Mouse (Mus musculus): ENCODE data around the gene Cela1. TPM values are rescaled to one million over a fixed set of nuclear protein-coding genes. Genes with fewer than 3 reads are reported as not detected.

Gene Cela1
- polyA plus RNA-seq, 1 experiment, result 8.3 TPM

GRCm38 (mm10) chr15:100727834-100728233 lies 40.1 kb upstream of the Cela1 start:
- 89% methylated on average over 11 of the region's 11 CpGs for WGBS
- Histone ChIP-seq H3K4me3 (replicated peaks; ENCODE audit: insufficient read depth, low read depth, low read length) (no peak overlapping the region), H3K4me1 (ENCODE audit: control insufficient read depth, insufficient read depth, low read length) (no peaks in the 10 kb centered on the region; the same call in 1 of the 2 replicates), H3K27me3 (ENCODE audit: control insufficient read depth, insufficient read depth, low read length) (peaks cover 4% of the 10 kb centered on the region; the same call in 1 of the 2 replicates), H3K27ac (ENCODE audit: insufficient read depth, low read length) (no peak overlapping the region)
- no peak for DNase-seq
- TF ChIP-seq CTCF (IDR thresholded peaks at IDR 0.05; ENCODE audit: borderline replicate concordance, insufficient read depth, low read depth, low read length), result no peak
- TF ChIP-seq POLR2A (IDR thresholded peaks at IDR 0.05; ENCODE audit: borderline replicate concordance, insufficient read depth, low read length), result no peak

- 83% methylated on average over 11 of the region's 11 CpGs for WGBS
Measured at GRCm38 (mm10) chr15:100726721-100727120, 39.0 kb upstream of the Cela1 start.

GRCm38 (mm10) chr15:100723505-100723904 lies 35.8 kb upstream of the Cela1 start:
- WGBS, result 78% methylated on average over 14 of the region's 14 CpGs
- DNase-seq, result no peak
- Histone ChIP-seq H3K27ac (ENCODE audit: insufficient read depth, low read length) (no peak overlapping the region), H3K4me1 (ENCODE audit: control insufficient read depth, insufficient read depth, low read length) (no peaks in the 10 kb centered on the region), H3K27me3 (ENCODE audit: control insufficient read depth, insufficient read depth, low read length) (no peaks in the 10 kb centered on the region), H3K4me3 (replicated peaks; ENCODE audit: insufficient read depth, low read depth, low read length) (no peak overlapping the region)
- TF ChIP-seq POLR2A (IDR thresholded peaks at IDR 0.05; ENCODE audit: borderline replicate concordance, insufficient read depth, low read length), result no peak
- TF ChIP-seq CTCF (IDR thresholded peaks at IDR 0.05; ENCODE audit: borderline replicate concordance, insufficient read depth, low read depth, low read length), result no peak

More at GRCm38 (mm10) chr15:100726721-100727120, 39.0 kb upstream of the Cela1 start:
- DNase-seq, result no peak
- TF ChIP-seq CTCF (IDR thresholded peaks at IDR 0.05; ENCODE audit: borderline replicate concordance, insufficient read depth, low read depth, low read length) (no peak), POLR2A (IDR thresholded peaks at IDR 0.05; ENCODE audit: borderline replicate concordance, insufficient read depth, low read length) (no peak)
- Histone ChIP-seq H3K4me1 (ENCODE audit: control insufficient read depth, insufficient read depth, low read length) (no peaks in the 10 kb centered on the region; the same call in 1 of the 2 replicates), H3K4me3 (replicated peaks; ENCODE audit: insufficient read depth, low read depth, low read length) (no peak overlapping the region), H3K27ac (ENCODE audit: insufficient read depth, low read length) (no peak overlapping the region), H3K27me3 (ENCODE audit: control insufficient read depth, insufficient read depth, low read length) (peaks cover 4% of the 10 kb centered on the region; the same call in 1 of the 2 replicates)

GRCm38 (mm10) chr15:100722564-100722963 lies 34.8 kb upstream of the Cela1 start:
- Histone ChIP-seq H3K4me3 (replicated peaks; ENCODE audit: insufficient read depth, low read depth, low read length) (no peak overlapping the region), H3K27ac (ENCODE audit: insufficient read depth, low read length) (no peak overlapping the region), H3K27me3 (ENCODE audit: control insufficient read depth, insufficient read depth, low read length) (no peaks in the 10 kb centered on the region), H3K4me1 (ENCODE audit: control insufficient read depth, insufficient read depth, low read length) (no peaks in the 10 kb centered on the region)
- 79% methylated on average over 6 of the region's 6 CpGs for WGBS
- no peak for TF ChIP-seq POLR2A (IDR thresholded peaks at IDR 0.05; ENCODE audit: borderline replicate concordance, insufficient read depth, low read length)
- TF ChIP-seq CTCF (IDR thresholded peaks at IDR 0.05; ENCODE audit: borderline replicate concordance, insufficient read depth, low read depth, low read length), result no peak
- no peak for DNase-seq

GRCm38 (mm10) chr15:100722026-100722425 lies 34.3 kb upstream of the Cela1 start:
- H3K4me1 ChIP-seq (ENCODE audit: control insufficient read depth, insufficient read depth, low read length), result no peaks in the 10 kb centered on the region
- H3K27me3 ChIP-seq (ENCODE audit: control insufficient read depth, insufficient read depth, low read length), result no peaks in the 10 kb centered on the region
- TF ChIP-seq POLR2A (IDR thresholded peaks at IDR 0.05; ENCODE audit: borderline replicate concordance, insufficient read depth, low read length), result no peak
- TF ChIP-seq CTCF (IDR thresholded peaks at IDR 0.05; ENCODE audit: borderline replicate concordance, insufficient read depth, low read depth, low read length), result no peak
- WGBS, result 45% methylated on average over 4 of the region's 4 CpGs
- DNase-seq, result no peak
- no peak overlapping the region for H3K4me3 ChIP-seq (replicated peaks; ENCODE audit: insufficient read depth, low read depth, low read length)
- no peak overlapping the region for H3K27ac ChIP-seq (ENCODE audit: insufficient read depth, low read length)

- H3K4me1 ChIP-seq (ENCODE audit: control insufficient read depth, insufficient read depth, low read length), result no peaks in the 10 kb centered on the region
- no peak overlapping the region for H3K4me3 ChIP-seq (replicated peaks; ENCODE audit: insufficient read depth, low read depth, low read length)
- no peaks in the 10 kb centered on the region for H3K27me3 ChIP-seq (ENCODE audit: control insufficient read depth, insufficient read depth, low read length)
- no peak overlapping the region for H3K27ac ChIP-seq (ENCODE audit: insufficient read depth, low read length)
- TF ChIP-seq CTCF (IDR thresholded peaks at IDR 0.05; ENCODE audit: borderline replicate concordance, insufficient read depth, low read depth, low read length) (no peak), POLR2A (IDR thresholded peaks at IDR 0.05; ENCODE audit: borderline replicate concordance, insufficient read depth, low read length) (no peak)
- 81% methylated on average over 5 of the region's 5 CpGs for WGBS
- no peak for DNase-seq
Measured at GRCm38 (mm10) chr15:100721445-100721844, 33.7 kb upstream of the Cela1 start.

GRCm38 (mm10) chr15:100720066-100720465 lies 32.3 kb upstream of the Cela1 start:
- no peaks in the 10 kb centered on the region for H3K4me1 ChIP-seq (ENCODE audit: control insufficient read depth, insufficient read depth, low read length)
- no peak overlapping the region for H3K27ac ChIP-seq (ENCODE audit: insufficient read depth, low read length)
- H3K4me3 ChIP-seq (replicated peaks; ENCODE audit: insufficient read depth, low read depth, low read length), result no peak overlapping the region
- H3K27me3 ChIP-seq (ENCODE audit: control insufficient read depth, insufficient read depth, low read length), result no peaks in the 10 kb centered on the region
- no peak for DNase-seq
- WGBS, result 88% methylated on average over 10 of the region's 10 CpGs
- no peak for TF ChIP-seq CTCF (IDR thresholded peaks at IDR 0.05; ENCODE audit: borderline replicate concordance, insufficient read depth, low read depth, low read length)
- TF ChIP-seq POLR2A (IDR thresholded peaks at IDR 0.05; ENCODE audit: borderline replicate concordance, insufficient read depth, low read length), result no peak

- 87% methylated on average over 5 of the region's 5 CpGs for WGBS
- Histone ChIP-seq H3K4me3 (replicated peaks; ENCODE audit: insufficient read depth, low read depth, low read length) (no peak overlapping the region), H3K27ac (ENCODE audit: insufficient read depth, low read length) (no peak overlapping the region), H3K27me3 (ENCODE audit: control insufficient read depth, insufficient read depth, low read length) (no peaks in the 10 kb centered on the region), H3K4me1 (ENCODE audit: control insufficient read depth, insufficient read depth, low read length) (no peaks in the 10 kb centered on the region)
- TF ChIP-seq CTCF (IDR thresholded peaks at IDR 0.05; ENCODE audit: borderline replicate concordance, insufficient read depth, low read depth, low read length) (no peak), POLR2A (IDR thresholded peaks at IDR 0.05; ENCODE audit: borderline replicate concordance, insufficient read depth, low read length) (no peak)
- no peak for DNase-seq
Measured at GRCm38 (mm10) chr15:100719217-100719616, 31.5 kb upstream of the Cela1 start.

Data from cerebellum, adult 2 months (tissue).